Mouse (Mus musculus): ENCODE results near the gene Gm49450.

DNA sequence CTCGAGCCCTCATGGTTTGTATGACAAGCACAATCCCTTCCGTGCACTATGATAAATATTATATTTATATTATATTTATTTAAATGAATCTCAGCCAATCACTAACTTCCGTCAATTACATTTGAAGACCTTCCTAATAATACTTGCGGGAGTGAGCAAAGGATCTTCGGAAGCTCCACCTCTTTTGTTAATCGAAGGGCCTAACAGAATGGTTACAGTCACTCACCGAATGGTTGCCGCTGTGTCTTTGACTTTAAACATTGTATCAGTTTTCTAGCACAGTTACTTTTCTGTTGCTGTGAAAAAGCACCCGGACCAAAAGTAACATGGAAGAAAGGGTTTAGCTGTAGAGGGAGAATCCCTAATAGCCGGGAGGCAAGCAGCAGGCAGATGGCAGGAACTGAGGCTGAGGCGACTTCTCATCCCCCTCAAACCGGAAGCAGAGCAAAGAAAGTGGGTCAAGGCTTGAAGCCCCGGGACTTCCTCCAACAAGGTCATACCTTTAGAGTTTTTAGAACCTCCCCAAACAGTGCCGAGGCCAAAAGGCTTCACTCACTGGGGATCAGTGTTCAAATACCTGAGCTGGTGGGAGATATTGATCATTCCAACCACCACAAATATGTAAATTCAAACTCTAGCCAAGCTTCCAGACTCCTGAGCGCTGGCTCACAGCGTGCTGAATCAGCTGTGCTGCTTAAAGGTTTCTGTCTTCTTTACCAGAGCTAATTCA is 16.2 kb upstream of the Gm49450 start:
- TF ChIP-seq CTCF (IDR thresholded peaks at IDR 0.05; ENCODE audit: borderline replicate concordance, control insufficient read depth, extremely low read depth, insufficient read depth, low read length, poor library complexity) = no peak
- no peak for TF ChIP-seq POLR2A (IDR thresholded peaks at IDR 0.05; ENCODE audit: control insufficient read depth, extremely low read depth, insufficient read depth, low read length, poor library complexity)
